Mouse (Mus musculus): Measurements from ENCODE around the gene 4930469K13Rik.

The 4930469K13Rik gene

GRCm38 (mm10) chr11:33951684-33952625 lies 146.4 kb downstream of the 4930469K13Rik start:
- no peak for TF ChIP-seq GATA4 (IDR thresholded peaks at IDR 0.05; ENCODE audit: insufficient replicate concordance, low read length)

- no peak for TF ChIP-seq GATA4 (IDR thresholded peaks at IDR 0.05; ENCODE audit: insufficient replicate concordance, low read length)
These were observed 147.2 kb downstream of the 4930469K13Rik start for GRCm38 (mm10) chr11:33951155-33951554.

GRCm38 (mm10) chr11:33946501-33946900 lies 151.9 kb downstream of the 4930469K13Rik start:
- no peak for TF ChIP-seq GATA4 (IDR thresholded peaks at IDR 0.05; ENCODE audit: insufficient replicate concordance, low read length)

- TF ChIP-seq GATA4 (IDR thresholded peaks at IDR 0.05; ENCODE audit: insufficient replicate concordance, low read length) = no peak
These were observed 153.5 kb downstream of the 4930469K13Rik start for GRCm38 (mm10) chr11:33944786-33945328.

- no peak for TF ChIP-seq GATA4 (IDR thresholded peaks at IDR 0.05; ENCODE audit: insufficient replicate concordance, low read length)
These were observed 154.1 kb downstream of the 4930469K13Rik start for GRCm38 (mm10) chr11:33944067-33944785.

- no peak for TF ChIP-seq GATA4 (IDR thresholded peaks at IDR 0.05; ENCODE audit: insufficient replicate concordance, low read length)
These were observed 154.8 kb downstream of the 4930469K13Rik start for GRCm38 (mm10) chr11:33943565-33943964.

GRCm38 (mm10) chr11:33939456-33940113 lies 158.8 kb downstream of the 4930469K13Rik start:
- no peak for TF ChIP-seq GATA4 (IDR thresholded peaks at IDR 0.05; ENCODE audit: insufficient replicate concordance, low read length)

- TF ChIP-seq GATA4 (IDR thresholded peaks at IDR 0.05; ENCODE audit: insufficient replicate concordance, low read length) = no peak
These were observed 159.6 kb downstream of the 4930469K13Rik start for GRCm38 (mm10) chr11:33938561-33939274.

DNA sequence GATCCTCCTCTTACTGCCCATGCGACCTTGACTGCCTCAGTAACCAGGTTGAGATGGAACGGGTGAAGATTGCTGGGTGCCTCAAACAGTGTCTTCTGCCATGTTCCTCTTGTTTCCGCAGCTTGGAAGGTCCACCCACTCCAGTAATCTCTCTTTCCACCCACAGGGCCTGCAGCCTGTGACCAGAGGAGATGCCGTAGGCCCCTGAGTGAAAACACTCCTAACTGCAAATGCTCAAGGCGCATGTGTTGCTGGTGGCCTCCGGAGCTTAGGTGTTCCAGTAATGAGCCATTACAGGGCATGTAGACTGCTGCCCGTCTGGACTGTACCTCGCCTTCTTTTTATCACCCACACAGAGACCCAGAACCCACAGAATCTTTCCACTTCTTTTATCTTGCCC lies 160.7 kb downstream of the 4930469K13Rik start:
- TF ChIP-seq GATA4 (IDR thresholded peaks at IDR 0.05; ENCODE audit: insufficient replicate concordance, low read length) = no peak

GRCm38 (mm10) chr11:33934286-33934685 lies 164.1 kb downstream of the 4930469K13Rik start:
- TF ChIP-seq GATA4 (IDR thresholded peaks at IDR 0.05; ENCODE audit: insufficient replicate concordance, low read length) = no peak

GRCm38 (mm10) chr11:33932386-33933111 lies 165.8 kb downstream of the 4930469K13Rik start:
- no peak for TF ChIP-seq GATA4 (IDR thresholded peaks at IDR 0.05; ENCODE audit: insufficient replicate concordance, low read length)

- TF ChIP-seq GATA4 (IDR thresholded peaks at IDR 0.05; ENCODE audit: insufficient replicate concordance, low read length) = no peak
These were observed 166.4 kb downstream of the 4930469K13Rik start for GRCm38 (mm10) chr11:33931836-33932385.

DNA sequence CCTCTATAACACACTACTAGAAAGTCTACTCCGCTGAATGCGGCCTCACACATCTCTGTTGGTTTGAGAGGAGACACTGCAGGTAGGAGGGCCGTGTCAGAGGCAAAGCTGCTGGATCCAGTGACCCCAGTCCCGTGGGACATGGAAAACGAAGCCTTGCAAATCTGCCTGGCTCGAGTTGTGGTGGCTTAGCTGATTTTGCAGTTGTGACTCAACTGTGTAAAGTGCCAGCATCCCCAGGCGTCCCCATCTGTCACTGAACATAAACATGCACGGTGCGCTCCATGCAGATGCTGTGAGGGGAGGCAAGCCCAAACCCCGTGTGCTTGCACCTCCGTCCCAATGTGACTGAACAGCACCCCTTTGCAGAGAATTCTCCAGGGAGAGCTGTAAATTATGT lies 168.9 kb downstream of the 4930469K13Rik start:
- TF ChIP-seq GATA4 (IDR thresholded peaks at IDR 0.05; ENCODE audit: insufficient replicate concordance, low read length) = no peak

GRCm38 (mm10) chr11:33928658-33929057 lies 169.7 kb downstream of the 4930469K13Rik start:
- TF ChIP-seq GATA4 (IDR thresholded peaks at IDR 0.05; ENCODE audit: insufficient replicate concordance, low read length) = no peak
